Mouse (Mus musculus): Measurements from ENCODE around the gene Slc7a11.

GRCm38 (mm10) chr3:50406771-50407170 lies 36.6 kb downstream of the Slc7a11 start:
- no peak for TF ChIP-seq CTCF (IDR thresholded peaks at IDR 0.05; ENCODE audit: borderline replicate concordance, extremely low read depth, insufficient read depth, insufficient read length)
- no peak for TF ChIP-seq POLR2A (IDR thresholded peaks at IDR 0.05; ENCODE audit: borderline replicate concordance, extremely low read depth, insufficient read depth, insufficient read length, poor library complexity, severe bottlenecking)

Measured in brain, embryonic 14.5 days (tissue).